Mouse (Mus musculus) G1E (cell line): ENCODE data around the gene Anapc15-ps. TPM values are rescaled to one million over a fixed set of nuclear protein-coding genes. Genes with fewer than 3 reads are reported as not detected.

Source experiments
- ATAC-seq: 2 replicates; pipeline ENCODE4 v1.8.0; 2016; ENCODE audit warnings: mild to moderate bottlenecking; ENCODE audit not compliant: insufficient number of reproducible peaks, poor library complexity, low FRiP score, severe bottlenecking; ENCODE audit errors: extremely low read depth
- DNase-seq: peaks from one replicate; pipeline ENCODE4 v3.0.0; 2012; ENCODE audit warnings: low spot score
- H3K27me3 ChIP-seq: 2 replicates; pipeline ENCODE4 v1.6.1; 2012; ENCODE audit warnings: mild to moderate bottlenecking, low read length, inconsistent platforms; ENCODE audit not compliant: insufficient read depth
- H3K36me3 ChIP-seq: replicated peaks from 2 replicates; pipeline ENCODE3; 2012; ENCODE audit warnings: mild to moderate bottlenecking, inconsistent platforms
- H3K4me1 ChIP-seq: 2 replicates; pipeline ENCODE4 v1.6.1; 2012; ENCODE audit warnings: low read depth, low read length, inconsistent platforms, mixed read lengths; ENCODE audit not compliant: insufficient read depth
- H3K4me3 ChIP-seq: 2 replicates; pipeline ENCODE4 v1.5.1; 2012; ENCODE audit warnings: low read depth, mild to moderate bottlenecking, inconsistent platforms, low read length, moderate library complexity, mixed read lengths
- H3K9me3 ChIP-seq: replicated peaks from 2 replicates; pipeline ENCODE4 v1.6.1; 2012; ENCODE audit warnings: inconsistent platforms
- CTCF ChIP-seq: IDR thresholded peaks from 2 replicates; pipeline ENCODE4 v1.5.1; 2012; ENCODE audit warnings: low read depth, low read length, inconsistent platforms, mixed read lengths
- GATA1 ChIP-seq: IDR thresholded peaks from 2 replicates; pipeline ENCODE4 v1.6.1; 2012; ENCODE audit warnings: borderline replicate concordance, low read length, inconsistent platforms, mixed read lengths
- GATA2 ChIP-seq: IDR thresholded peaks from 2 replicates; pipeline ENCODE4 v1.6.1; 2012; ENCODE audit warnings: low read depth, low read length, inconsistent platforms, borderline replicate concordance
- POLR2AphosphoS5 ChIP-seq: IDR thresholded peaks from 2 replicates; pipeline ENCODE4 v1.6.1; 2012; ENCODE audit warnings: low read depth, low read length, inconsistent platforms; ENCODE audit not compliant: insufficient replicate concordance
- TAL1 ChIP-seq: conservative IDR thresholded peaks from 2 replicates; pipeline ENCODE4 v1.6.1; 2012; ENCODE audit warnings: low read depth, low read length, inconsistent platforms, mixed read lengths
- polyA plus RNA-seq: library from polyadenylated mRNA; stranded (reverse); fragments of >175 nt; gene quantifications from 2 replicates; pipeline ENCODE4 v1.2.3, GENCODE M21; 2012
- total RNA-seq, 2 experiments: library from RNA; stranded (forward) in 1 of 2; stranded (reverse) in 1 of 2; fragments of 200-1000 nt in 1 of 2; fragments of >200 nt in 1 of 2; fragmentation: Nextera tagmentation in 1 of 2; gene quantifications; 2 replicates each; pipeline ENCODE4 v1.2.3; 2014 to 2017

The Anapc15-ps gene
- total and polyA plus RNA-seq, 3 experiments: 0.55 TPM; not detected in 2

- Histone ChIP-seq H3K27me3 (peaks cover 13% of the 10 kb centered on the region), H3K36me3 (no peaks in the 10 kb centered on the region), H3K4me3 (no peak overlapping the region), H3K9me3 (no peaks in the 10 kb centered on the region), H3K4me1 (peaks cover 13% of the 10 kb centered on the region)
- ATAC-seq (no peak), DNase-seq (no peak)
- TF ChIP-seq CTCF (no peak), TAL1 (no peak), GATA1 (no peak)
Observed at GRCm38 (mm10) chr10:95715687-95716086, 42.4 kb upstream of the Anapc15-ps start.

- H3K27me3 ChIP-seq: peaks cover 28% of the 10 kb centered on the region
- H3K9me3 ChIP-seq: no peaks in the 10 kb centered on the region
- ATAC-seq: no peak
- no peaks in the 10 kb centered on the region for H3K4me1 ChIP-seq
- TF ChIP-seq POLR2AphosphoS5 (no peak), CTCF (no peak), GATA2 (no peak), GATA1 (no peak), TAL1 (no peak)
- H3K4me3 ChIP-seq: no peak overlapping the region
- no peak for DNase-seq
- H3K36me3 ChIP-seq: no peaks in the 10 kb centered on the region
Observed at GRCm38 (mm10) chr10:95712221-95712620, 39.0 kb upstream of the Anapc15-ps start.

- ATAC-seq (no peak), DNase-seq (no peak)
- H3K27me3 ChIP-seq: peaks cover 18% of the 10 kb centered on the region
- H3K4me1 ChIP-seq: no peaks in the 10 kb centered on the region
- no peak overlapping the region for H3K4me3 ChIP-seq
- H3K36me3 ChIP-seq: no peaks in the 10 kb centered on the region
- no peaks in the 10 kb centered on the region for H3K9me3 ChIP-seq
- TF ChIP-seq GATA1 (no peak), CTCF (no peak), GATA2 (no peak), POLR2AphosphoS5 (no peak), TAL1 (no peak)
Observed at GRCm38 (mm10) chr10:95709903-95710660, 36.8 kb upstream of the Anapc15-ps start.

- DNase-seq (no peak), ATAC-seq (no peak)
- Histone ChIP-seq H3K27me3 (peaks cover 20% of the 10 kb centered on the region), H3K36me3 (no peaks in the 10 kb centered on the region), H3K4me1 (no peaks in the 10 kb centered on the region), H3K4me3 (no peak overlapping the region), H3K9me3 (no peaks in the 10 kb centered on the region)
- TF ChIP-seq GATA1: no peak
Observed at GRCm38 (mm10) chr10:95709143-95709880, 36.1 kb upstream of the Anapc15-ps start.

- no peaks in the 10 kb centered on the region for H3K36me3 ChIP-seq
- ATAC-seq (no peak), DNase-seq (no peak)
- peaks cover 22% of the 10 kb centered on the region for H3K27me3 ChIP-seq
- no peak overlapping the region for H3K4me3 ChIP-seq
- H3K9me3 ChIP-seq: no peaks in the 10 kb centered on the region
- TF ChIP-seq CTCF (no peak), GATA2 (no peak)
- no peaks in the 10 kb centered on the region for H3K4me1 ChIP-seq
Observed at GRCm38 (mm10) chr10:95708001-95708400, 34.8 kb upstream of the Anapc15-ps start.

GRCm38 (mm10) chr10:95706867-95707266 lies 33.6 kb upstream of the Anapc15-ps start:
- DNase-seq (no peak), ATAC-seq (no peak)
- TF ChIP-seq CTCF (no peak), POLR2AphosphoS5 (no peak), TAL1 (no peak), GATA1 (no peak), GATA2 (no peak)
- Histone ChIP-seq H3K4me3 (no peak overlapping the region), H3K36me3 (no peaks in the 10 kb centered on the region), H3K9me3 (no peaks in the 10 kb centered on the region), H3K27me3 (peaks cover 20% of the 10 kb centered on the region), H3K4me1 (no peaks in the 10 kb centered on the region)
